Mouse (Mus musculus): ENCODE results near the gene Ncoa1.

GRCm38 (mm10) chr12:4499651-4500175, 22.7 kb upstream of the Ncoa1 start:
- no peak for TF ChIP-seq CTCF (IDR thresholded peaks at IDR 0.05; ENCODE audit: insufficient read depth, low read depth, low read length)
- no peak for TF ChIP-seq POLR2A (IDR thresholded peaks at IDR 0.05; ENCODE audit: insufficient read depth, low read depth, low read length)

Measured in olfactory bulb, adult 2 months (tissue).